Mouse (Mus musculus): ENCODE measurements around the gene Arhgap33.
"Not testable (repeated sequence)": the region's sequence is repeated elsewhere in the genome, so short reads cannot be mapped to it uniquely, and the experiment has no call there.

The Arhgap33 gene

DNA sequence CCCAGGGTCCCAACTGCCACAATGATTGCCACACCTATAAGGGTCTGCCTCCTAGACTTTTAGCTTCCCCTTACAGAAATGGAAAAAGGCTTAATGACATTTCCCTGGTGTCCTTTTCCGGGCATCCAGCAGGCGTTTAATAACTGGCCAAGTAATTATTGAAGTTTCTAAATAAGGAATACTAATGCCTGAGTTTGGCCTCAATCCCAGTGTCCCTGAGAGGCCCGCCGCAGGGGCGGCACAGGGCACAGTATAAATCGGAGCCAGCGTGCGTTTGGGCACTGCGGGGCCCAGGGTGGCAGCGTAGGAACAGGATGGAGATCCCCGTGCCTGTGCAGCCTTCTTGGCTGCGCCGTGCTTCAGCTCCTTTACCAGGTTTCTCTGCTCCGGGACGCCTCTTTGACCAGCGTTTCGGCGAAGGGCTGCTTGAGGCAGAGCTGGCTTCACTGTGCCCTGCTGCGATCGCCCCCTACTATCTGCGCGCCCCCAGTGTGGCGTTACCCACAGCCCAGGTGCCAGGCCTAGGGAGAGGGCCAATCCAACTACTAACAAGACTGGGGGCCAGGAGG, 18.2 kb upstream of the Arhgap33 start:
- DNase-seq (ENCODE audit: low spot score), result peak; percentile 20

DNA sequence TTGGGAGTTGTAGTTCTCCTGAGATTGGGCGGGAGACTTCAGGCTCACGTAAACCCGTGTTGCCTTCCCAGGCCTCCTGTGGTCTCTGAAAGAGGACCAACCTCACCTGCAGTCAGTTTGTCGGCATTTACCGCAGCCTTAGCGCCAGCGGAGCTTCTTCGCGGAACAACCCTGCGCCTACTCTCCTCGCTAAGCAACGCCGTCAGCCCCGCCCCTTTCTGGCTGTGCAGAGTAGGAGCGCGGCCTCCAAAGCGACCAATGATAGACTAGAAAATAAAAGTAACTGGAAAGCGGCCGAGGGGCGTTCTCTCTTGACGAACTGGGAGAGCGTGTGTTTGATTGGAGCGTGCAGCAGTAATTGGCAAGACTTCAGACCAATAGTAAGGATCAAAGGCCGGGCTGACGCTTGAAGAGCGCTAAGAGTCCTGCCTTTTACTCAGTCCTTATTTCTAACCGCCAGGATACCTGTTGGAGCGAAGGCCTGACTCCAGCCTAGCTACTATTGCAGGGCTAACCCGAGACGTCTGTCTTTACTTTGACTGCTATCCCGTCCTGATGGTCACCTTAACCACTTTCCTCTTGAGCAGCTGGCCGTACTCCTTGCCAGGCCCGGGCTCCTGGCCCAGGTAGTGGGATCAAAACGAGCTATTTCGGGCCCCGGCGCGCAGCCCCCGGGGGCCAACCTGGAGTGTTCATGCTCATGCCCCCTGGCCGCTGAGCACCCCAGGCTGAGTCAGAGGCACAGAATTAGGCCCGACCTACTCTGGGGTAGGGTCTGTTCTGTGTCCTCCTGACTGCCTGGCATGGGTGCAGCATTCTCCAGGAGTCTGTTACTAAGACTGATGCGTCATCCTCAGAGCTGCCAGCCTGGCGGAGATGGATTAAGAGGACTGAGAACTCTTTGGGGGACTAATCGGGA, 17.5 kb upstream of the Arhgap33 start, which contains the start of the genes Hspb6 and Proser3:
Gene Hspb6 (plus strand): TSS at position 77 of the 919 bp plus-strand sequence.
Gene Proser3 (minus strand): TSS at position 198 of the 919 bp plus-strand sequence.
- DNase-seq (ENCODE audit: low spot score), result peak; percentile 99

DNA sequence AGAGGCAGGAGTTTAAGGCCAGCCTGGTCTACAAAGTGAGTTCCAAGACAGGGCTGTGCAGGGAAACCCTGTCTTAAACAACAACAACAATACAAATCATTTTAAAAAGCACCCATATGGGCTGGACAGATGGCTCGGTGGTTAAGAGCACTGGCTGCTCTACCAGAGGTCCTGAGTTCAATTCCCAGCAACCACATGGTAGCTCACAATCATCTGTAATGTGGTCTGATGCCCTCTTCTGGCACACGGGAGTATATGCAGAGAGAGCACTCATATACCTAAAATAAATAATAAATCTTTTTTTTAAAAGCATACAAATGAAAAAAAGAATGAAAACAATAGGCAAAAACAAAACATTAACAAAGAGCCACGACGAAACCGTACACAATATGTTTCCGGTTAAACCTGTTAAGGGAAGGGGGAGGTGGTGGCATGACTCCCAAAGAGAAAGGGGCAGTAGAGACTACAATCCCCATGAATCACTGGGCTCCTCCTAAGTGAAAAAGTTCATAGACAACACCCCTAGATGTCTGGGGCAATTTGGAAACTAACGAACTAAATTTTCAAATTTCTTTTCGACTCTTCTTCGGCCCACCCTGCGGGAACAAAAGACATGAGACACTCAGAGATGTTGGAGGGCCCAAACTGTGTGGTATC, 16.7 kb upstream of the Arhgap33 start:
- peak; percentile 82 for DNase-seq (ENCODE audit: low spot score)

DNA sequence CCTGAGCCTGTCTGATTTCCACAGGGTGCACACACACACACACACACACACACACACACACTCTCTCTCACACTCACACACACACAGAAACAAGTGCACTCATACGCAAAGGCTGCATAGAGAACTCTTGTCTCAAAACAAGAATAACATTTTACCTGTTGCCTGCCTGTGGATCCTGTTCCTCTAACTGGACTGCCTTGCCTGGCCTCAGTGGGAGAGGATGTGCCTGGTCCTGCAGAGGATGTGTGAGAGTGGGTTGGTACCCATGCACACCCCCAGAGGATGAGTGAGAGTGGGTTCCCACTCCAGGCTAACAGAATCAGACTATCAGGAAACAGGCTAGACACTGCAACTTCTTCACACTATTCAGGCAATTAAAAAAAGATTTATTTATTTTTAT, 15.7 kb upstream of the Arhgap33 start:
- no peak for DNase-seq (ENCODE audit: low spot score)

DNA sequence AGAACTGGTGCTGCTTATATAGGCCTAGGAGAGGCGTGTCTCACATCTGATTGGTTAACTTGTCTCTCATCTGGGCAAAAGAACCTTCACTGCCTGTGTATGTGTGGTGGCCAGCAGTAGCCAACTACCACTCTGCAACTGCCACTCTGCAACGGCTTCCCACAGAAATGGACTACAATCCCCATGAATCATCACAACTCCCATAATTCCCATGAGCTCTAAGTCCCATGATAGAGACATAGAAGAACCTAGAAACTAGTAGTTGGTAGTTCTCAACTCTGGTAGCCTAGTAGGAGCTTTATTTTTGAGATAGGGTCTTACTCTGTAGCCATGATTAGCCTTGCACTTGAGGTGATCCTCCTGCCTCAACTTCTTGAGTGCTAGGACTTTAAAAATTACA, 15.0 kb upstream of the Arhgap33 start:
- DNase-seq (ENCODE audit: low spot score), result no peak

DNA sequence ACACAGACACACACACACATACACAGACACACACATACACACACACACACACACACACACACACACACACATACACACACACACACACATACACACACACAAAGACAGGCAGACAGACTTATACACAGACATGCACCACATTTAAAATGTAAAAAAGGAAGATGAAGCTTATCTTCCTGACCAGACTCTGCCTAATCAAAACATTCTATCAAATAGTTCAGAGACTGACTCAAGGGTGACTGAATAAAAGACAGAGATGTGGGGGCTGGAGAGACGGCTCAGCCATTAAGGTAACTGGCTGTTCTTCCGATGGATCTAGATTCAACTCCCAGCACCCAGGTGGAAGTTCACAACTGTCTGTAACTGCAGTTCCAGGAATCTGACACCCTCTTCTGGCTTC, 9.5 kb upstream of the Arhgap33 start:
- DNase-seq (ENCODE audit: low spot score), result no peak

DNA sequence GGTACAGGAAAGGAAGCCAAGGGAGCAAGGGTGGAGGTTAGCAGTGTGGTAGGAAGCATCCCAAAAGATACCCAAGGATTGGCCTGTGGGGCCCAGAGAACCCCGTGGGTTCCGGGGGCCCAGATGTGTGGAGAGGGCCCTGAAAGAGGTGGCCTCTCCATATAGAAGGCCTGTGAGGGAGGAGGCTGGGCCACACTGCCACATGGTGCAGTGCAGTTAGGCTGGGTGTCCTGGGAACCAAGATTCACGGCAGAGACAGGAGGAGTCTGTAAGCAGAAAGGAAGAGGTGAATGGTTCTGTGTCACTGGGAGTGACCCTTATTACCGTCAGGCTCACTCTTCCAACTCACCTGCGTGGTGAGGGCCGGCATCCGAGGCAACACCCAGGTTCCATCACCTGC, 5.7 kb upstream of the Arhgap33 start:
- DNase-seq (ENCODE audit: low spot score), result no peak

DNA sequence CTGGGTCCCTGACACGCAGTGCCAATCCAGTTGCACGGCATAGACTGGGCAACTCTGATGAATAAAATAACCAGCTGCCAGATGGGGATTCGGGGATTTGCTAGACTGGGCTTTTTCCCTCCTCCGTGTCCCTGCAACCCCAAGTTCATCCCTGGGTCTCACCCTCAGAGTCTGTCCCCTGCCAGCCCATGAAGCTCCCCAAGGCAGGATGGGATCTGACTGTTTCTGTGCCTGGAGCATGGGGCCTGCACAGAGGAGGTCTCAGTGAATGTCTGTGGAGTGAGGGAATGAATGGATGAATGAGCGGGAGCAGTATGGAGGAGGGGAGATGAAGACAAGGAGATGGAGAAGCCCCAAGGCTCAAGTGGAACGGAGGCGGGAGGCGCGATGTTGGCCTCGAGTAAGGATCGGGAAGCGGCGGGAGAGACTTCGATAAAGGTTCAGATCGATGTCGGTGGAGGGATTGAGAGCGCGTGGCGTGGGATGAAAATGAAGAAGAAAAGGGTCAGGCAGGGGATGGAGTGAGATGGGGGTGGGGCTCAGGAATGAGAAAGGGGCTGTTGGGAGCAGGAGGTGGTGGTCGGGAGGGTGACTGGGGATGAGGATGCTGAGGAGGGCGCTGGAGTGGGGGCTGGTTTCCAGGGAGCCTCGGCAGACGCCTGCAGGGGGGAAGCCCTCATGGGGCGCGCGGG, 773 bp downstream of the Arhgap33 start:
- DNase-seq (ENCODE audit: low spot score), result peak; percentile 41

DNA sequence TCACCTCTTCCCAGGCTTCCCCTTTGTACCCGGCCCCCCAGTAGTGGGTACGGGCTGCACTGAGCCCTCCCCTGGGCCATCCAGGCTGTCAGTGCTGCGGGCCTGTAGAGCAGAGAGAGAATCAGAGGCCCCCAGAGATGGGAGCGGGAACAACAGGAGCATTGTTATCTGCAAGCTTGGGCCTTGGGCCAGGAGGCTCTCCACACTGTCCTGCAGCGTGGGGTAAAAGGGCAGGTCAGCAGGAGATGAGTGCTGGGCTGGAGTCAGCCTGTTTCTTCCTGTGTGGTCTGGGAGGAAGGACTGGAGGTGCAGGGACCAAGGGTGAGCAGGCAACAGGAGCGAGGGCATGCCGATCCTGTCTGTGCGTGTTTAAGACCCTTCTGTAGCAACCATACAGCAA, 1.9 kb downstream of the Arhgap33 start:
- DNase-seq (ENCODE audit: low spot score), result peak; percentile 74

DNA sequence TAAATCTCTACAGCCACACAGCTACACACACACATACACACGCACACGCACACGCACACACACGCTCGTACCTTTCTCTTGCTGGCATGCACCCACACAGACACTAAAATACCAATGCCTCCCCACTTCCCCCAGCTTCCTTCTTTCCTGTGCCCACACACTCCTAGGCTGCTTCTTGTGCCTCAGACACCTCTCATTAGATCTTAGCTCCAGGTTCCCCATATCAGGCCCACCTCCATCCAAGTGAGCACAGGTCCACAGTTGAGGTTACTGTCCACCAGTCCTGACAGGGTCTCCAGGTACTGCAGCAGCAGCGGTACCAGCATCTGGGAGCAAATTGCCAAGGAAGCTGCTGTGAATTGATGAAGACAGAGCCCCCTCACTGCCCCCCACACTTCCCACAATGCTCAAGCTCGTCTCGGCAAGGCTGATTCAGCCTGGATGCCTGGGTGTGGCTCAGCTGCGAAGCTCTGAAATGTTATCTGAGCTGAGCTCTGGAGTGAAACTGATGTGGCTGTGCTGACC, 3.5 kb downstream of the Arhgap33 start:
- no peak for DNase-seq (ENCODE audit: low spot score)

DNA sequence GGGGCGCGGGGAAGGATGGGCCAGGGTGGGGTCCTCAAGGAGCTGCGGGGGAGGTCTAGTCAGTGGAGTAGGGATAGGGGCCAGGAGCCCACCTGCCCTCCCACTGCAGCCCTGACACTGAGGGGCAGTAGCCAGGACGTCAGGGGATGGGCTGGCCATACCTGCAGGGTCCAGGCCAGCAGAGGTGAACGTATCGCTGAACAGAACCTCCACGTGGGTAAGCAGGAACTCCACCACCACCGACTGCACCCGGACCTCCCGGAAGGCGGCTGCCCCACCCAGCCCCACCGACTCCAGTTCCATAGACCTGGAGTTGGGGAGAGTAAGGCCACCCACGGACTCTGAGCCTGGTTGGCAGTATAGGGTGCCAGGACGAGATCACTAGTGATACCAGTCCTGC, 7.9 kb downstream of the Arhgap33 start:
- DNase-seq (ENCODE audit: low spot score), result no peak

DNA sequence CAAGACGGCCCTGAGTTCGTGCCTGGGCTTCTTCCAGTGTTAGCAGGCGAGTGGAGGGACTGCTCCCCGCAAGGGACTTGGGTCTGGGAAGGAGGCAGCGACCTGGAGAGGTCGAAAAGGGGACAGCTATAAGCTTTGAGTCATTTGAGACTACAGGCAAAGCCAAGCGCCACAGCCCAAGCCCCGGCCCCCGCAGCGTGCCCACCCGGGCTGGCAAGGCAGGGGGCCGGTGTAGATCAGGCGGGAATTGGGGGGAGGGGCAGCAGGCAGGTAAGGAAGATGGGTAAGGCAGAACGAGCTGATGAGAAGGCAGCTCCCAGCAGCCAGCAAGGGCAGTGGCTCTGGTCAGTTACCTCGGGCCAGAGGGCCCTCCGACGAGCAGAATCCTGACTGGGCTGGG, 8.5 kb downstream of the Arhgap33 start:
- no peak for DNase-seq (ENCODE audit: low spot score)

DNA sequence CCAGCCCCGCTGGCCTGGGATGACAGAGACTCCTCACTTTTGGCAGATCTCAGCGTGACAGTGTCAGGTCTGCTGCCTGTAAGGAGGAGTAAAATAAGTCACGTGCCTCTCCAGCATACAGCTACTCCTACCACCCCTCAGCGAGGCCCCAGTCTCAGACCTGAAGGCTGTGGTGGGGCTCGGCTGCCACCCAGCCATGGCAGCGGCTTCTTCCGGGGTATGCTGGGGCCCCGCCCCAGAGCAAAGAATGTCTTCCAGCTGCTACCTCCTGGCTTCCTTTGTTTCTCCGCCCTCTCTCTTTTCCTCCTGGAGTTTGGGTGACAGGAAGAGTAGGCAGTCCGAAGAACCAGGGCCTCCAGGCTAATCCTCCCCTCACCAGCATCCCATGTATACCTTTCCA, 8.9 kb downstream of the Arhgap33 start:
- no peak for DNase-seq (ENCODE audit: low spot score)

DNA sequence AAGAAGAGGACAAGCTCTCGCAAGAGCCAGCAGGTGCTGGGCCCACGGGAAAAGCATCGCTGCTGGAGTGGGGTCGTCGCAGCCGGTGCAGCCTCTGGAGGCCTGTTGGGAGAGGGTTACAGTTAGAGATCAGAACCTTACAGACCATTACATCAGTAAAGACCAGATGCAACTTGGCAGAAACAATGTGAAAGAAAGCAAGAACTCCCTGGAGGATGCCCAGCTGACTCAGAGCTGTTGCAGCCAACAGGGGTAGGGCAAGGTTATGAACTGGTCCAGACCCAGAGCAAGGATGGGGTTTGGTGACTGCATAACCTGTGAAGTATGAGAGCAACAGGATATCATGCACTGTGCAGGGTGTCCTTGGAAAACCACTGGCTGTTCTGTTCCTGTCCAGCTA, 10.4 kb downstream of the Arhgap33 start:
- no peak for DNase-seq (ENCODE audit: low spot score)

DNA sequence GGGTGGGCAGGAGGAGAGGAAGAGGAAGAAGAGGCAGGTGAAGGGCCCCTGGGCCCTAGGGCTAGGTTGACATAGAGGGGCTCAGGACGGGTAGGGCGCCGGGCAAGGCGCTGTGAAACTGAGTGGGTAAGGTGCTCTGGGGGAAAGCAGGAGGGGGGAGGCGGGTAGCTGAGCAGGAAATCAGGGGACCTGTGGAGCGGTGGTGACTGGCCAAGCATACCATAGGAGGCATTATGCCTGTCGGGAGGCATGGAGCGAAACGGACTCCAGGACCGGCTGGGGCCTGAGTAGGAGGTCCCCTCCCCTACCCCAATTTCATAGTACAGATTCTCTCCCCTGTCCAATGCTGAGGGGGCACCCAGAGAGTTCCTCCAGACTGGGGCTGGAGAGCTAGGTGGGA, 12.0 kb downstream of the Arhgap33 start:
- DNase-seq (ENCODE audit: low spot score), result no peak

DNA sequence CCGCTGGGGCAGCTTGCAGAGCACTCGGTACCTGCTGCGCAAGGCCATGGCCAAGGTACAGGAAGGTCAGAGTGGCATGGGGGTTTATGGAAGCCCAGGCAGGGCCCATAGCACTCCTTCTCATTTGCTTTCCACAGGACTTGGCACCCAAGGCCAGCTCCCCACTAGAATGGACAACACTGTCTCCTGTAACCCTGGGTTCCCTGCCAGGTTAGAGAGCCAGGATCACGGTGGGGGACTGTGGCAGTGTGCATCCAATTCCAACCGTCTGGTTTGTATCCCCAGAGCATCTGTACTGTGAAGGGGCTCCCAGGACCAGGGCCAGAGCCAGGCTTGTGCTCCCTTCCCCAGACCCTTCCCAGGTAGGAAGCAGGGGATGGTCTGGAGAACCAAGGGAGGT, 14.0 kb downstream of the Arhgap33 start:
- no peak for DNase-seq (ENCODE audit: low spot score)

DNA sequence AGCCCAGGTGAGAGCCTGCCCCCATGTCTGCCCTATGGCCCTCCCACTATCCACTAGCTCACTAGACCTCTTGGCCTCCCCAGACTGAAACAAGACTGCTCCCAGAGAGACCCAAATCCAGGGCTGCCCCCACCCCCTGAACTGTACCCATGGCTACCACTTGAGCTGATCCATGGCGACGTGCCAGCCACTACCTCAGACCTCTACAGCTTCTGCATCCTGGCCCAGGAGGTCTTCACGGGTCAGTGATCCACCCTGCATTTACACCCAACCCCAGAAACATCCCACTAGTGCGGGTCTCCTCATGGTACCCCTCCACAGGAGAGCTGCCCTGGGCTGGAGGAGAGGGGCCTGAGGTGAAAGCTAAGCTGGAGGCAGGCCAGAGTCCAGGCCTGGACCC, 14.5 kb downstream of the Arhgap33 start:
- no peak for DNase-seq (ENCODE audit: low spot score)

DNA sequence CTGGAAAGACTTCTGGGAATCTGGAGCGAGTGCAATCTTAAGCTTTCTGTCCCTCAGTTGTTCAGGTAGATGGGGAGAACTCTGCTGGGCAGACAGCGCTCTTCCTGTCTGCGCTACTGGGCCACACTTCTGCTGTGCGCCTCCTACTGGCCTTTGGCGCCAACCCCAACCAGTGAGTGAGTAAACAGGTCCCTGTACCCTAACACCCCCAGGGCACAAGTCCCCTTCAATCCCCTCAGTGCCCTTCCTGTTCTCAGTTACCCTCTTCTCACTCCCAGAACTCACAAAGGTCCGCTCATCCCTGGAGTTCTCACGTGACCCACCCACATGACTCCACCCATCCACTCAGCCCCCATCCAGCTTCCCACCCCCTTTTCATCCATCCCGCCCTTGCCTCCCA, 16.5 kb downstream of the Arhgap33 start:
- no peak for DNase-seq (ENCODE audit: low spot score)

DNA sequence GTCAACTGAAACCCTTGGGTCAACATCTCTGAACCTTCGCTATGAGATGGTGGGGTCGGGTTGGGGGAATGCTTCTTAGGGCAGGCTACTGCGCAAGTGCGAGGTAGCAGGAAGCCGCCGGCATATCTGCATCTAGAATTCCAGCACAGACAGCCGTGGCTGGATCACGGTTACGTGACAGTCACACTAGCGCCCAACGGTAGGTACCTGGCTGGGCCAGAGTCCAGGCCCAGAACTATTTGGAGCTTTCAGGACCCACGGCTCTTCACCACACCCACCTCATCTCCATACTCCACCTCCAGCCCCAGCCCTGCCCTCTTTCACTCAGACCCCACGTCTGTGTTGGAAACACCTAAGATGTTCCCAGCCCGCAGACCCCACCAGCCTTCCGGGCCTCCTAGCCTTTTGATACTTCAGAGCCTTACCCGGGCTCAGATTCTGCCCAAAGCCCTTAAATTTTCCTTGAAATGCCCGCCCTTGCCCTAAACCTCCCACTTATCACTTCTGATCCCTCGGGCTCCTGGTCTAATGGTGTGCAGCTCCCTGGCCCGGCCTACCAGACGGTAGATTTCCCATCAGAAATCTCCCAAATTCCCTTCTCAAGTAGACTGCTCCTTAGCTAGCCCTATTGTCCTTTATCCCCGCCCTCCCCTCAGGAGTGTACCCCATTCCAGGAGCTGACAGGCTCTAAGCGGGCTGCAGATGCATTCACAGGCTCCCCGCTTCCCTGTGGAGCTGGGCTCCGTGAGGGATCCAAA, 19.7 kb downstream of the Arhgap33 start:
- DNase-seq (ENCODE audit: low spot score), result no peak

DNA sequence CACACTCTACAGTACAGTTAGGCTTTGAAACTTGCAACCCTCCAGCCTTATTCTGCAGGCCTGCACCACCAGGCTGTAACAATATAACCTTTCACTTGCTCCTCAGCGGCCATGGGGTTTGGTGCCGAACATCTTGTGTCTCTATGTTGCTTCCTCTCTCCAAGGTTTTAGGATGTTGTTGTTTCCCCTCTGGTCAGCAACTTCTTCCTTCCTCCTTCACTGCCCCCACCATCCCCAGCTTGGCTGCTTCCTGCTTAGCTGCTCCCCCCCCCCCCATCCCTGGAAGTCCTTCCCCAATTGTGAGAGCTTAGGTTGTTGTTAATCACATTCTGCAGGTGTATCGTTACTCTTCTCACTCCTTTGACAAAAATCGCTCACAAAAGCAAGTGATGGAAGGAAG, 26.8 kb downstream of the Arhgap33 start:
- DNase-seq (ENCODE audit: low spot score), result no peak

DNA sequence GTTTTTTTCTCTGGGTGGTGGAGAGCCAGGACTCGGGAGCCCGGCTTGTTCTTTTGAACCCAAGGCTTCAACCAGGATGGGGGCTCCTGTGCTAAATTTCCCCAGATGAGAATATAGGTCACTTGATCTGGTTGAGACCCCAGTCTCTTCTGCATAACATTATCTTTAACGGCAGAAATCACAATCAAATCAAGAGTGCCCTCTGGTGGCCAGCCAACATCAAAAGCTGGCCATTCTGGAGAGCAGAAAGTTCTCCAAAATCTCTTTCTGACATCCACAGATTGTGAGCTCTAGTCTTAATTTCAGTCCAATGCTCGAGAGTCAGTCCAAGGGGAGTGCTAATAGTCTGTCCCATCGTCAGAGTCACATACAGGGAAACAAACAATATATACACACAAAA, 33.7 kb downstream of the Arhgap33 start:
- DNase-seq (ENCODE audit: low spot score), result not testable (repeated sequence)
